10 mouse cellular contexts compared by ENCODE assay signal in the genomic region with DNA sequence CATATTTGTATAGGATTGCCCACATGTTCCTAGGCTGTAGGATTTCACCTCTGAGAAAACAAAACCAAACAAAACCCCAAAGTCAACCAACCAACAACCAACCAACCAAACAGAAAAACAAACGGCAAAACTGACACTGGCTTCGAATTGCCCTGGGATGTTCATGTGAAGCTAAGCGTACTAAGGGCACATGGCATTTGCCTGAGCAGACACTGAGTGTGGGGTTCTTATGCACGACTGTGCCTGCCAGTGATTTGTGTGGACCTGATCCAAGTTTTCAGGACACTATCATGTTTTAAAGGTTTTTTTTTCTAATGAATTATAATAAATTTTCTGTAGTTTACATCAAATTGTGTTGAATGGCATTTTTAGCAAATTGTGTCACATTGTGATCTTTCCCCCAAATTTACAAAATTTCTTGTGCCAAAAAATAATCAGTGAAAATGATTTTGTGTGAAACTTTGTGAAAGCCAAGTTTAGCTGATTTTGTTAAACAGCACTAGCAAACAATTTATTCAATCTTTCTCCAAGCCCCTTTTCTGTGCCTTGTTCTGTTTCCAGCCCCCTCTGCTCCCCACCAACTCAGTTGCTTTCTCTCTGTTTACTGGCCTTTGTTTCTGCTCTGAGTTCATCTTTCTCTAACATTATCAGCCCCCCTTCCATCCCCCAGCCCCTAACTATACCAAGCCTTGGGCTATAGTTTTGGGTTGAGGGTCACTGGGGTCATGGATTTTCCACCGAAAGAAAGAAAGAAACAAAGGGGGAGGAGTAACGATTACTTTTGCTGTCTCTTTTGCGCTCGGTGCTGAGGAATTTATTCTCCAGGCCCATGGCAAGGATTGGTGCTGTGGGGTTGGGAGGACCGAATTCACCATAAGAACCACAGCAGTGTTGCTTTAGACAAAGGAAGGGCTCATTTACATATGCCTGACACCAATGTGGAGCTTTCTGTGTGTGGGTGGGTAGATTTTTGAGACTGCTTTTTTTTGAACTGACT.
DNase-seq lines count a peak whose midpoint lies in the region; ATAC-seq lines count a peak whose summit lies in the region.
"Had no signal": no experiment of that assay in that cellular context is flagged by ENCODE, and none has a peak within 500 bp of the region (broad histone marks: within the 10 kb centered on the region; RNA-seq: fewer than 3 reads in every experiment).

No protein-coding gene starts in this region.

- no peaks in the 10 kb centered on the region for H3K36me3 ChIP-seq in lung, embryonic 15.5 days
- H3K36me3 ChIP-seq in hindbrain, embryonic 13.5 days: no peaks in the 10 kb centered on the region
- no peaks in the 10 kb centered on the region for H3K36me3 ChIP-seq in neural tube, embryonic 15.5 days
- H3K36me3 ChIP-seq in heart, embryonic 12.5 days: no peaks in the 10 kb centered on the region

- ATAC-seq in lung, embryonic 15.5 days (ENCODE audit: borderline replicate concordance, extremely low read depth, low FRiP score, low TSS enrichment): no peak
- peak; percentile 79 for ATAC-seq in hindbrain, embryonic 13.5 days (ENCODE audit: low FRiP score)
- ATAC-seq in neural tube, embryonic 15.5 days (ENCODE audit: low FRiP score): 0 out of 2 replicates have a peak, but pooled peaks have one; percentile 48
- no peak for ATAC-seq in megakaryocyte, adult 5-6 weeks (ENCODE audit: poor library complexity, severe bottlenecking)
- no peak for ATAC-seq in heart, embryonic 12.5 days (ENCODE audit: insufficient number of reproducible peaks, low FRiP score)

- H3K4me3 ChIP-seq in lung, embryonic 15.5 days: no peak overlapping the region
- no peak overlapping the region for H3K4me3 ChIP-seq in hindbrain, embryonic 13.5 days
- H3K4me3 ChIP-seq in neural tube, embryonic 15.5 days (replicated peaks): no peak overlapping the region
- no peak overlapping the region for H3K4me3 ChIP-seq in heart, embryonic 12.5 days

- H3K9me3 ChIP-seq in lung, embryonic 15.5 days: no peaks in the 10 kb centered on the region
- H3K9me3 ChIP-seq in hindbrain, embryonic 13.5 days: no peaks in the 10 kb centered on the region
- H3K9me3 ChIP-seq in neural tube, embryonic 15.5 days (replicated peaks): no peaks in the 10 kb centered on the region
- no peaks in the 10 kb centered on the region for H3K9me3 ChIP-seq in heart, embryonic 12.5 days (replicated peaks)

- DNase-seq in lung, postnatal 10 days: no peak
- DNase-seq in embryo, embryonic 9.5 days (ENCODE audit: extremely low spot score): peak; percentile 75
- no peak for DNase-seq in heart, adult 11 months
- DNase-seq: cerebellum, adult 11-12 months; heart, adult 18-20 months had no signal

- 0 out of 2 replicates have a peak overlapping the region, but pooled peaks have one; percentile 22 for H3K27ac ChIP-seq in lung, embryonic 15.5 days
- H3K27ac ChIP-seq in hindbrain, embryonic 13.5 days: peak overlapping the region; percentile 6; the same call in 1 of the 2 replicates
- no peak overlapping the region for H3K27ac ChIP-seq in neural tube, embryonic 15.5 days (replicated peaks)
- no peak overlapping the region for H3K27ac ChIP-seq in heart, embryonic 12.5 days (ENCODE audit: poor library complexity, severe bottlenecking)

- no peak overlapping the region for H3K9ac ChIP-seq in lung, embryonic 15.5 days
- no peak overlapping the region for H3K9ac ChIP-seq in hindbrain, embryonic 13.5 days
- H3K9ac ChIP-seq in neural tube, embryonic 15.5 days (replicated peaks): no peak overlapping the region
- no peak overlapping the region for H3K9ac ChIP-seq in heart, embryonic 12.5 days

- H3K27me3 ChIP-seq in lung, embryonic 15.5 days: no peaks in the 10 kb centered on the region
- H3K27me3 ChIP-seq in hindbrain, embryonic 13.5 days: no peaks in the 10 kb centered on the region
- no peaks in the 10 kb centered on the region for H3K27me3 ChIP-seq in neural tube, embryonic 15.5 days (replicated peaks)
- no peaks in the 10 kb centered on the region for H3K27me3 ChIP-seq in heart, embryonic 12.5 days (replicated peaks)

- WGBS in lung, embryonic 15.5 days: 51% methylated on average over 9 of the region's 9 CpGs
- WGBS in hindbrain, embryonic 13.5 days: 17% methylated on average over 9 of the region's 9 CpGs
- 27% methylated on average over 9 of the region's 9 CpGs for WGBS in neural tube, embryonic 15.5 days
- 60% methylated on average over 9 of the region's 9 CpGs for WGBS in heart, embryonic 12.5 days

- H3K4me2 ChIP-seq in lung, embryonic 15.5 days: no peak overlapping the region
- no peak overlapping the region for H3K4me2 ChIP-seq in hindbrain, embryonic 13.5 days
- H3K4me2 ChIP-seq in neural tube, embryonic 15.5 days: no peak overlapping the region
- no peak overlapping the region for H3K4me2 ChIP-seq in heart, embryonic 12.5 days

- no peaks in the 10 kb centered on the region for H3K4me1 ChIP-seq in lung, embryonic 15.5 days
- H3K4me1 ChIP-seq in hindbrain, embryonic 13.5 days (replicated peaks): peaks cover 8% of the 10 kb centered on the region; the same call in 1 of the 2 replicates
- 0 out of 2 replicates have a peak, but pooled peaks cover 4% of the 10 kb centered on the region for H3K4me1 ChIP-seq in neural tube, embryonic 15.5 days
- H3K4me1 ChIP-seq in heart, embryonic 12.5 days (replicated peaks): no peaks in the 10 kb centered on the region

Comparison
In these comparisons a context has a peak if more than half of its experiments do, and no peak if none do; other contexts are left out.
1. ATAC-seq: peak in hindbrain, embryonic 13.5 days (single experiment) and neural tube, embryonic 15.5 days (single experiment); none in lung, embryonic 15.5 days (single experiment), megakaryocyte, adult 5-6 weeks (single experiment) and heart, embryonic 12.5 days (single experiment).
2. H3K27ac ChIP-seq: peak in lung, embryonic 15.5 days (single experiment) and hindbrain, embryonic 13.5 days (single experiment); none in neural tube, embryonic 15.5 days (single experiment) and heart, embryonic 12.5 days (single experiment).